Mouse (Mus musculus) stomach, embryonic 16.5 days (tissue): ENCODE measurements around the gene Kmt2b. TPM values are rescaled to one million over a fixed set of nuclear protein-coding genes. Genes with fewer than 3 reads are reported as not detected.

Source experiments
- ATAC-seq: fragments of 200-750 bp; cut with Nextera tagmentation; 2 replicates; pipeline ENCODE4 v1.8.0; 2017; ENCODE audit warnings: moderate number of reproducible peaks, moderate TSS enrichment; ENCODE audit not compliant: insufficient read depth, low FRiP score
- H3K27ac ChIP-seq: fragments of 300-500 bp; sonication (generic); 2 replicates; pipeline ENCODE4 v1.5.1; 2014; ENCODE audit warnings: low read length
- H3K27me3 ChIP-seq: fragments of 300-500 bp; sonication (generic); 2 replicates; pipeline ENCODE4 v1.6.1; 2014; ENCODE audit warnings: low read length, control low read depth, mixed read lengths; ENCODE audit not compliant: control insufficient read depth, insufficient read depth
- H3K36me3 ChIP-seq: fragments of 300-500 bp; sonication (generic); 2 replicates; pipeline ENCODE4 v1.6.1; 2014; ENCODE audit warnings: low read length; ENCODE audit not compliant: control insufficient read depth, insufficient read depth
- H3K4me1 ChIP-seq: fragments of 300-500 bp; sonication (generic); 2 replicates; pipeline ENCODE4 v1.6.1; 2014; ENCODE audit warnings: low read length, control low read depth, mixed read lengths; ENCODE audit not compliant: control insufficient read depth, insufficient read depth
- H3K4me2 ChIP-seq: fragments of 300-500 bp; sonication (generic); 2 replicates; pipeline ENCODE4 v1.6.1; 2014; ENCODE audit warnings: low read depth, low read length, mixed read lengths
- H3K4me3 ChIP-seq: fragments of 300-500 bp; sonication (generic); replicated peaks from 2 replicates; pipeline ENCODE4 v1.5.1; 2014; ENCODE audit warnings: mild to moderate bottlenecking, low read length
- H3K9ac ChIP-seq: fragments of 300-500 bp; sonication (generic); 2 replicates; pipeline ENCODE4 v1.6.1; 2014; ENCODE audit warnings: low read length
- H3K9me3 ChIP-seq: fragments of 300-500 bp; sonication (generic); replicated peaks from 2 replicates; pipeline ENCODE4 v1.6.1; 2016; ENCODE audit warnings: low read length, control low read depth; ENCODE audit not compliant: control insufficient read depth
- WGBS: fragments of 180-500 bp; shearing (Covaris S2); extraction: QIAGEN DNeasy Blood & Tissue Kit; methylation state at CpG from one replicate; pipeline ENCODE4 v1.1.7; 2014; 5-methylcytosine and 5-hydroxymethylcytosine counted together
- polyA plus RNA-seq: library from polyadenylated mRNA; unstranded; fragments of >200 nt; fragmentation: Nextera tagmentation; extraction: Ambion mirVana; gene quantifications from 2 replicates; pipeline ENCODE4 v1.2.1, GENCODE M21; 2015

Kmt2b gene
- polyA plus RNA-seq, 1 experiment from 2014 or later = 7.9 TPM

GRCm38 (mm10) chr7:30585170-30585569, 3.4 kb downstream of the Kmt2b start:
- Histone ChIP-seq H3K27me3 (no peaks in the 10 kb centered on the region), H3K9ac (no peak overlapping the region), H3K9me3 (no peaks in the 10 kb centered on the region), H3K36me3 (peaks cover 48% of the 10 kb centered on the region), H3K4me3 (no peak overlapping the region), H3K4me1 (peaks cover 15% of the 10 kb centered on the region), H3K27ac (no peak overlapping the region), H3K4me2 (no peak overlapping the region)
- no peak for ATAC-seq
- 91% methylated on average over 7 of the region's 7 CpGs for WGBS

- peaks cover 53% of the 10 kb centered on the region for H3K36me3 ChIP-seq
- 89% methylated on average over 10 of the region's 10 CpGs for WGBS
- ATAC-seq = no peak
- no peaks in the 10 kb centered on the region for H3K9me3 ChIP-seq
- peaks cover 11% of the 10 kb centered on the region for H3K4me1 ChIP-seq
- H3K27ac ChIP-seq = no peak overlapping the region
- no peaks in the 10 kb centered on the region for H3K27me3 ChIP-seq
- H3K4me3 ChIP-seq = no peak overlapping the region
- no peak overlapping the region for H3K9ac ChIP-seq
- no peak overlapping the region for H3K4me2 ChIP-seq
These were observed 4.2 kb downstream of the Kmt2b start for GRCm38 (mm10) chr7:30584339-30584738.

GRCm38 (mm10) chr7:30581547-30581946, 7.0 kb downstream of the Kmt2b start:
- no peak for ATAC-seq
- no peak overlapping the region for H3K27ac ChIP-seq

GRCm38 (mm10) chr7:30579950-30580349, 8.6 kb downstream of the Kmt2b start:
- H3K4me2 ChIP-seq = no peak overlapping the region

More at GRCm38 (mm10) chr7:30581547-30581946, 7.0 kb downstream of the Kmt2b start:
- WGBS = 95% methylated on average over 16 of the region's 16 CpGs
- Histone ChIP-seq H3K4me2 (no peak overlapping the region), H3K9ac (no peak overlapping the region), H3K4me1 (no peaks in the 10 kb centered on the region), H3K9me3 (no peaks in the 10 kb centered on the region), H3K36me3 (peaks cover 74% of the 10 kb centered on the region), H3K4me3 (no peak overlapping the region), H3K27me3 (no peaks in the 10 kb centered on the region)

GRCm38 (mm10) chr7:30572969-30573368, 15.6 kb downstream of the Kmt2b start:
- WGBS = 67% methylated on average over 2 of the region's 2 CpGs
- Histone ChIP-seq H3K4me1 (no peaks in the 10 kb centered on the region), H3K27me3 (no peaks in the 10 kb centered on the region), H3K4me3 (no peak overlapping the region), H3K27ac (no peak overlapping the region), H3K9me3 (no peaks in the 10 kb centered on the region), H3K4me2 (no peak overlapping the region), H3K9ac (no peak overlapping the region), H3K36me3 (peaks cover 61% of the 10 kb centered on the region)
- no peak for ATAC-seq

More at GRCm38 (mm10) chr7:30579950-30580349, 8.6 kb downstream of the Kmt2b start:
- WGBS = 89% methylated on average over 8 of the region's 8 CpGs
- no peaks in the 10 kb centered on the region for H3K4me1 ChIP-seq
- H3K9ac ChIP-seq = no peak overlapping the region
- no peaks in the 10 kb centered on the region for H3K27me3 ChIP-seq
- H3K4me3 ChIP-seq = no peak overlapping the region
- no peaks in the 10 kb centered on the region for H3K9me3 ChIP-seq
- H3K27ac ChIP-seq = no peak overlapping the region
- peak; percentile 34; the same call in 1 of the 2 replicates for ATAC-seq
- peaks cover 75% of the 10 kb centered on the region for H3K36me3 ChIP-seq

GRCm38 (mm10) chr7:30572389-30572788, 16.1 kb downstream of the Kmt2b start:
- Histone ChIP-seq H3K27me3 (no peaks in the 10 kb centered on the region), H3K9ac (no peak overlapping the region), H3K9me3 (no peaks in the 10 kb centered on the region), H3K36me3 (peaks cover 56% of the 10 kb centered on the region), H3K4me2 (no peak overlapping the region), H3K4me1 (no peaks in the 10 kb centered on the region), H3K4me3 (no peak overlapping the region), H3K27ac (no peak overlapping the region)
- no peak for ATAC-seq
- WGBS = 88% methylated on average over 5 of the region's 5 CpGs

- Histone ChIP-seq H3K9me3 (no peaks in the 10 kb centered on the region), H3K4me2 (no peak overlapping the region), H3K4me3 (no peak overlapping the region), H3K27me3 (no peaks in the 10 kb centered on the region), H3K9ac (no peak overlapping the region), H3K36me3 (peaks cover 30% of the 10 kb centered on the region), H3K4me1 (peaks cover 3% of the 10 kb centered on the region; the same call in 1 of the 2 replicates), H3K27ac (no peak overlapping the region)
- WGBS = 84% methylated on average over 11 of the region's 11 CpGs
- no peak for ATAC-seq
These were observed 21.0 kb downstream of the Kmt2b start for GRCm38 (mm10) chr7:30567555-30567954.

- no peak overlapping the region for H3K9ac ChIP-seq
- peaks cover 6% of the 10 kb centered on the region; the same call in 1 of the 2 replicates for H3K4me1 ChIP-seq
- no peak overlapping the region for H3K27ac ChIP-seq
- no peak overlapping the region for H3K4me3 ChIP-seq
- ATAC-seq = no peak
- H3K9me3 ChIP-seq = no peaks in the 10 kb centered on the region
- peaks cover 30% of the 10 kb centered on the region for H3K36me3 ChIP-seq
- 80% methylated on average over 9 of the region's 9 CpGs for WGBS
- no peak overlapping the region for H3K4me2 ChIP-seq
- H3K27me3 ChIP-seq = no peaks in the 10 kb centered on the region
These were observed 22.5 kb downstream of the Kmt2b start for GRCm38 (mm10) chr7:30566033-30566432.

GRCm38 (mm10) chr7:30564970-30565571, 23.5 kb downstream of the Kmt2b start, which contains the start of gene Igflr1:
Igflr1 (plus strand) TSS chr7:30565427.
- Histone ChIP-seq H3K4me3 (no peak within 1 kb of the TSS), H3K27me3 (no peaks in the 10 kb centered on the region), H3K27ac (no peak within 1 kb of the TSS), H3K9ac (no peak within 1 kb of the TSS), H3K4me2 (no peak within 1 kb of the TSS), H3K36me3 (peaks cover 27% of the 10 kb centered on the region), H3K9me3 (no peaks in the 10 kb centered on the region), H3K4me1 (peaks cover 6% of the 10 kb centered on the region; the same call in 1 of the 2 replicates)
- no peak for ATAC-seq
- 92% methylated on average over 12 of the region's 12 CpGs for WGBS
